Comparison of ENCODE assay signal across 17 mouse cellular contexts in genomic region chr2:160655561-160655960, GRCm38 (mm10). TPM values are rescaled to one million over a fixed set of nuclear protein-coding genes. Genes with fewer than 3 reads are reported as not detected.
DNase-seq lines count a peak whose midpoint lies in the region; ATAC-seq and TF ChIP-seq lines count a peak whose summit lies in the region.
"Had no signal": no experiment of that assay in that cellular context is flagged by ENCODE, and none has a peak within 500 bp of the region (broad histone marks: within the 10 kb centered on the region; RNA-seq: fewer than 3 reads in every experiment).

No protein-coding gene starts in this region.

- 98% methylated on average over 1 of the region's 1 CpGs for whole genome bisulfite sequencing in liver, embryonic 13.5 days (ENCODE audit: insufficient replicate concordance)
- WGBS in liver, embryonic 11.5 days = 96% methylated on average over 1 of the region's 1 CpGs

- H3K79me2 ChIP-seq in myocyte (ENCODE audit: control insufficient read depth, insufficient read depth) = peaks cover 97% of the 10 kb centered on the region

- no peak for ATAC-seq in liver, embryonic 13.5 days (ENCODE audit: low read depth)
- ATAC-seq in liver, embryonic 11.5 days (replicated peaks; ENCODE audit: low FRiP score) = no peak
- ATAC-seq: intestine, embryonic 15.5 days had no signal

- 0 out of 2 replicates have a peak overlapping the region, but pooled peaks have one; percentile 5 for H3K4me2 ChIP-seq in liver, embryonic 13.5 days
- H3K4me2 ChIP-seq in liver, embryonic 11.5 days = no peak overlapping the region
- H3K4me2 ChIP-seq in myocyte (ENCODE audit: low read depth) = no peak overlapping the region
- H3K4me2 ChIP-seq: embryonic facial prominence, embryonic 15.5 days; hindbrain, embryonic 12.5 days; intestine, embryonic 15.5 days; limb, embryonic 12.5 days; lung, embryonic 14.5 days; midbrain, embryonic 12.5 days; neural tube, embryonic 12.5 days had no signal

- no peaks in the 10 kb centered on the region for H3K9me3 ChIP-seq in liver, embryonic 13.5 days (replicated peaks)
- no peaks in the 10 kb centered on the region for H3K9me3 ChIP-seq in liver, embryonic 11.5 days (ENCODE audit: control insufficient read depth, low read length)
- H3K9me3 ChIP-seq: embryonic facial prominence, embryonic 15.5 days; hindbrain, embryonic 12.5 days; intestine, embryonic 15.5 days; limb, embryonic 12.5 days; midbrain, embryonic 12.5 days; neural tube, embryonic 12.5 days had no signal

- H3K27ac ChIP-seq in liver, embryonic 13.5 days = peak overlapping the region; percentile 70
- H3K27ac ChIP-seq in liver, embryonic 11.5 days (ENCODE audit: low read depth, low read length) = no peak overlapping the region
- H3K27ac ChIP-seq: embryonic facial prominence, embryonic 15.5 days; heart, adult 2 months; hindbrain, embryonic 12.5 days; intestine, embryonic 15.5 days; limb, embryonic 12.5 days; macrophage; midbrain, embryonic 12.5 days; neural tube, embryonic 12.5 days had no signal

- H3K4me1 ChIP-seq in liver, embryonic 13.5 days (replicated peaks) = peaks cover 79% of the 10 kb centered on the region
- peaks cover 16% of the 10 kb centered on the region for H3K4me1 ChIP-seq in liver, embryonic 11.5 days (replicated peaks; ENCODE audit: control insufficient read depth, insufficient read depth, low read length)
- H3K4me1 ChIP-seq: limb, embryonic 12.5 days had no signal

- no peak for TF ChIP-seq POLR2A in myocyte (IDR thresholded peaks at IDR 0.05; ENCODE audit: insufficient read length, low read depth)

- DNase-seq in cerebellum, adult 11-12 months = peak; percentile 56
- DNase-seq in cerebellum, adult 11 months = no peak
- DNase-seq in liver, embryonic 13.5 days = no peak
- DNase-seq in liver, embryonic 11.5 days (ENCODE audit: low spot score) = no peak
- peak; percentile 32 to 47 for DNase-seq in cerebellum, postnatal 25 days
- DNase-seq in right cerebral cortex, postnatal 14 days = no peak
- DNase-seq in urinary bladder, postnatal 10 days (ENCODE audit: low spot score) = no peak
- DNase-seq: heart, adult 2 months; lung, embryonic 14.5 days had no signal

- no peaks in the 10 kb centered on the region for H3K27me3 ChIP-seq in liver, embryonic 13.5 days
- H3K27me3 ChIP-seq in liver, embryonic 11.5 days (replicated peaks; ENCODE audit: control insufficient read depth, insufficient read depth, low read length) = no peaks in the 10 kb centered on the region
- no peaks in the 10 kb centered on the region for H3K27me3 ChIP-seq in myocyte (ENCODE audit: control insufficient read depth, insufficient read depth, insufficient read length)
- H3K27me3 ChIP-seq: embryonic facial prominence, embryonic 15.5 days; hindbrain, embryonic 12.5 days; intestine, embryonic 15.5 days; limb, embryonic 12.5 days; midbrain, embryonic 12.5 days; neural tube, embryonic 12.5 days had no signal

- H3ac ChIP-seq in myocyte (ENCODE audit: control insufficient read depth, insufficient read length) = no peak overlapping the region

- H3K4me3 ChIP-seq in liver, embryonic 13.5 days (replicated peaks) = no peak overlapping the region
- H3K4me3 ChIP-seq in liver, embryonic 11.5 days (ENCODE audit: low read depth, low read length) = no peak overlapping the region
- H3K4me3 ChIP-seq in myocyte = no peak overlapping the region
- H3K4me3 ChIP-seq: embryonic facial prominence, embryonic 15.5 days; heart, adult 2 months; hindbrain, embryonic 12.5 days; intestine, embryonic 15.5 days; limb, embryonic 12.5 days; midbrain, embryonic 12.5 days; neural tube, embryonic 12.5 days had no signal

- H3K9ac ChIP-seq in liver, embryonic 13.5 days = no peak overlapping the region
- H3K9ac ChIP-seq in liver, embryonic 11.5 days (ENCODE audit: low read depth, low read length) = no peak overlapping the region
- H3K9ac ChIP-seq: embryonic facial prominence, embryonic 15.5 days; hindbrain, embryonic 12.5 days; intestine, embryonic 15.5 days; limb, embryonic 12.5 days; lung, embryonic 14.5 days; midbrain, embryonic 12.5 days; neural tube, embryonic 12.5 days had no signal

- peaks cover 54% of the 10 kb centered on the region for H3K36me3 ChIP-seq in liver, embryonic 13.5 days
- H3K36me3 ChIP-seq in liver, embryonic 11.5 days (ENCODE audit: control insufficient read depth, insufficient read depth, low read length) = peaks cover 6% of the 10 kb centered on the region
- peaks cover 25% of the 10 kb centered on the region for H3K36me3 ChIP-seq in myocyte (ENCODE audit: control insufficient read depth, insufficient read depth)

TF ChIP-seq in myocyte, 11 proteins besides CTCF, POLR2A, EP300 and RAD21:
- TF ChIP-seq TCF12 (IDR thresholded peaks at IDR 0.05; ENCODE audit: insufficient read depth, poor library complexity, severe bottlenecking) (no peak), USF1 (IDR thresholded peaks at IDR 0.05; ENCODE audit: low read depth) (no peak), MYOG (IDR thresholded peaks at IDR 0.05; ENCODE audit: control insufficient read depth in 1 of 3, insufficient read depth in 1 of 3, insufficient read length in 2 of 3, low read depth in 2 of 3) (peak in 2 of 3 experiments; percentile 1 to 23), SRF (IDR thresholded peaks at IDR 0.05; ENCODE audit: control insufficient read depth, insufficient read length, low read depth) (no peak), POLR2AphosphoS2 (IDR thresholded peaks at IDR 0.05; ENCODE audit: insufficient read length, low read depth) (no peak), CEBPB (IDR thresholded peaks at IDR 0.05; ENCODE audit: insufficient read depth, poor library complexity, severe bottlenecking) (no peak), MAX (IDR thresholded peaks at IDR 0.05; ENCODE audit: low read depth) (no peak), TCF3 (IDR thresholded peaks at IDR 0.05; ENCODE audit: insufficient read length, low read depth) (no peak), MYOD1 (IDR thresholded peaks at IDR 0.05; ENCODE audit: control insufficient read depth in 1 of 3, insufficient read length in 2 of 3, low read depth in 2 of 3) (peak in 1 of 3 experiments; percentile 4), REST (IDR thresholded peaks at IDR 0.05; ENCODE audit: insufficient read depth, insufficient read length) (no peak), E2F4 (IDR thresholded peaks at IDR 0.05; ENCODE audit: insufficient read depth) (no peak)

RNA-seq across cellular contexts. Expression of gene Top1, which starts 9.9 kb away (rescaled TPM):
- 70.9 and 86.6 TPM in 2 replicates for polyA plus RNA-seq in liver, embryonic 13.5 days (2015; fragmentation: Nextera tagmentation; extraction: Ambion mirVana)
- polyA plus RNA-seq in liver, embryonic 11.5 days (2014; fragmentation: Nextera tagmentation; extraction: Ambion mirVana) = 84.1 and 89.8 TPM in 2 replicates
- 37.2 TPM for polyA plus RNA-seq in myocyte (2012; fragmentation: generic; extraction: Trizol)

Comparison
In these comparisons a context has a peak if more than half of its experiments do, and no peak if none do; other contexts are left out.
1. DNase-seq: peak in cerebellum, adult 11-12 months (single experiment) and cerebellum, postnatal 25 days (2 of 2); none in cerebellum, adult 11 months (single experiment), liver, embryonic 13.5 days (single experiment), liver, embryonic 11.5 days (single experiment), right cerebral cortex, postnatal 14 days (single experiment) and urinary bladder, postnatal 10 days (single experiment).